Mouse (Mus musculus) hindlimb bud, embryonic 11.5 days (tissue): ENCODE measurements around the gene Phka2.

Experiments
- DNase-seq: peaks from one replicate; pipeline ENCODE4 v3.0.0-alpha.2; 2012; ENCODE audit warnings: low read depth, low spot score; ENCODE audit errors: extremely low spot score

Gene Phka2

DNA sequence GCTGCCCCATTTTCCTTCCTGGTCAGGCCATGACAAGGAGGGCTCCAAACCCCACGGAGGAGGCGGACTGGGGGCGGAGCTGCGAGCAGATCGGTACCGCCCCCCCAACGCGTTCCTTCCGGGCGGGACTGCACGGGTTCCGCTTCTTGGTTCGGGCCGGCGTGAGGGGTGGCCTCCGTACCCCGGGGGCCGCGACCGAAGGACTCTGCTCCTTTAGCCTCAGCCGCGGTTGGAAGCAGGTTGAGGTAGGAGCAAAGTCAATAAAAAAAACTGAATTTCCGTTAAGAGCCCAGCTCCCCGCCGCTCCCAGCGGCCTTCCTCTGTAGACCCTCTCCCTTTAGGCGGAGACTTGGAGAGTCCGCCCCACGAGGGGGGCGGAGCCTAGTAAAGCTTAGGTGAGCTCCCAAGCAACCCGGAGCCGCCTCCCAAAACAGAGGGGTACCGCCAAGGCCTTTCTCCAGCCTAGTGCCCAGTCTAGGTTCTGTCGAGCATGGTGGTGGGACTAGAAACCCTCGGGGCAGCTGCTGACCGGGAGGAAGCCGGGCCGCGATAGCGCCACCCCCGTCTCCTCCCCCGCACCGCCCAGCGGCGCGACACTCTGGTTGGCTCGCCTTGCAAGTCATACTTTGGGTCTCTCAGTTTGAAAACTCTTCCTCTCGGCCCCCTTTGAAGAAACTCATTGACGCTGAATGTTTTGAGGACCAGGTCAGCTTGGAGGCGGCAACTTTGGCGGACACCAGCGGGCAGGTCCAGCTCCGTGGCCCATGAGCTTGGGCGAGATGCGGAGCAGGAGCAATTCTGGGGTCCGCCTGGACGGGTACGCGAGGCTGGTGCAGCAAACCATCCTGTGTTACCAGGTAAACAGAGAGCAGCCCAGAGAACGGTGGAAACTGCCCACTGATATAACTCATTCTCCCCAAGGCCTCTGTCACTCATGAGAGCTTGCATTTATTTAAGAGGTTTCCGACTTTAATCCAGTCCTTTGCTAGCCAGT is at the start of gene Phka2:
TSS of gene Phka2 (plus strand) at position 119 of the 994 bp plus-strand sequence.
- peak; percentile 39 for DNase-seq

DNA sequence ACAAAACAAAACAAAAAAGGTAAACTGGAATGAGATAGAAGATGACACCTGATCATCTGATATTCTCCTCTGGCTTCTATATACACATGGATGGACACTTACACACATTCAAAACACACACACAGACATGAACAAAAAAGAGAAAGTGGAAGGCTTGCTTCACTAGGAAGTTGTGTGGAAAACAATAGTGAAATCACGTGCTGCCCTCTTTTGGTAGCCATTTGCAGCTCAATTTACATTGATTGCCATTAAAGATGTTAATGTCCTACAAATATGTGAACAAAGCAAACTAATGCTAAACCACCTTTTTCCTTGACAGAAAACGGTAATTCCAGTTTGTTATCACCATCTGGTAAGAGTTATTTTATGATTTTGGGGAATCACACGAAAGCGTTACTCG is 46.3 kb upstream of the Phka2 start:
- DNase-seq, result no peak

DNA sequence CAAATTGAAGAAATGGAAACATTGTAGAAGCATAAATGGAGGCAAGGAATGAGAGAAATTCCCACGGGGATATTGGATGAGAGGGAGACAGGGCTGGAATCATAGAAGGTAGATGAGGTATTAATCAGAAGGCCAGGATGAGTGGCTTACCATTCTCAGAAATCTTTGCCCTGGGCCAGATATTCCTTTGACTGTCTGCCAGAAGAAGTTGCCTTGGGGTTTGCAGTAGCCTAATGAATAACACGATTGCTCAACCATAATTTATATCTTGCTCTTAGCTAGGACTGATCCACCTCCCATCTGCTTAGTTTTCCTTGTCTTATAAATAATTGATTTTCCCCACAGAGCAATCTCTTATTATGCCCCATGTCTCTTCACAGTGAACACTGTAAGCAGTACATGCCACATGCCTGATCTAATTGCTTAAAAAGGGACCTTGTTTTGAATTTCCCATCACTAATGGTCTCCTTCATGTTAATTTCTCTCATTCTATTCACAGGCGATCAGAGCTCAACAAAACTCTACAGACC is 30.6 kb upstream of the Phka2 start:
- DNase-seq, result no peak

DNA sequence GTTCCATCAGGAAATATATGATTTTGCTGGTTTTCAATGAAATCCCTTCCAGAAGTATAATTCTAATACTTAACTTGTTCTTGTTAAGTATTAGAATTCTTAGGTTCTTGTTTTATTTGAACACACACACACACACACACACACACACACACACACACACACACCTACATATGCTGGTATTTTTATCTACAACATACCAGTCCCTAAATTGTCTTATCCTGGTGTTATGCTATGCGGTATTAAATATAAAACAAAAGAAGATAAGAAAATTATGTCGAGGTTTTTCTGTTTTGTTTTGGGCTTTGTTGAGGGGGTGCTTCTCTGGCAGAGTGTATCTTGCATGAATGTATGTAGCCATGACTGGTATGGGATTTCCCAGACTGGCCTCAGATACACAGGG is 12.2 kb upstream of the Phka2 start:
- no peak for DNase-seq

DNA sequence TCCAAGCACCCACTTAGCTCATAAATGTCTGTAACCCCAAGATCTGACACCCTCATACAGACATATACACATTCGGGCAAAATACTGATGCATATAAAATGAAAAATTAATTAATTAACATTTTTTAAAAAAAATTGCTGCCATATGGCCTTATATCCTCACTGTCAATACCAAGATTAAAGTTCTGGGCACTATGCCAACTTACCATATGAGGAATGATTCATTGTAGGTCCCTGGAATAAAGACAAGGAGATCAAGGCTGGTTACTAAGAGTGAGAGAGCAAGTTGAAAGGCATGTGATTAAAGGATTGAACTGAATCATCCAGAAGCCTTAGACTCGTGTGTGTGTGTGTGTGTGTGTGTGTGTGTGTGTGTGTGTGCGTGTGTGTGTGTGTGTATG is 7.6 kb upstream of the Phka2 start:
- DNase-seq, result no peak

DNA sequence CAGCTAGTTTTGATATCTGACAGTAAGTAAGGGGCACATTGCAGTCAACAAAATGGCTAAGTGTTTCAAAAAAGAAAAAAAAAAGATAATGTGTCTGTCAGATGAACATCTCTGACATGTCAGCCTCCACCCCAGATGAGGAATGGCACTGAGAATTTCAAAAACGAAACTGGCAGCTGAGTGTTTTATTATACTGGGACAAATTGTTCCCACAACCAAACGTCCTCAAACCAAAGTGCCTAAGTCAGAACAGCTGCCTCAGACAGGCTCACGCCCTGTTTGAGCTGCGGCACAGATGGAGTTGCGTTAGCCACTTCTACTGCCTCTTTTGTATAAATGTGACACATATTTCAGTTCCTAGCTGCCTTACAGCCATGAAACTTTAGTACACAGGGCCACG is 7.0 kb upstream of the Phka2 start:
- no peak for DNase-seq

DNA sequence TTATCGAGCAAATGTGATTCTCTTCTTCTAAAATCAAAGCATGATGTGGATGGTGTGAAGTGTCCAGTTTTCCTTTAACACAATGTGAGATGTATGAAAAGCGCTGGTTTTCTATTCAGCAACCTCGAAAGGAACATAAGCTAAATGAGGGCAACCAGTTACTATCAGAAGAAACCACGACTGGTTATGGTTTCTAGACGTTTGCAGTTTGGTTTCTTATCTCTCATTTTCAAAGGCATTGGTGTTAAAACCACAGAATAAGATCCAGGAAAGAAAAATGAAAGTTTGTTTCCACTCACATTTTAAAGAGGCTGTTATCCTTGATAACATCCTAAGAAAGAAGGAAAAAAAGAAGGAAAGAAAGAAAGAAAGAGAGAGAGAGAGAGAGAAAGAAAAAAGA is 5.5 kb upstream of the Phka2 start:
- DNase-seq, result no peak

DNA sequence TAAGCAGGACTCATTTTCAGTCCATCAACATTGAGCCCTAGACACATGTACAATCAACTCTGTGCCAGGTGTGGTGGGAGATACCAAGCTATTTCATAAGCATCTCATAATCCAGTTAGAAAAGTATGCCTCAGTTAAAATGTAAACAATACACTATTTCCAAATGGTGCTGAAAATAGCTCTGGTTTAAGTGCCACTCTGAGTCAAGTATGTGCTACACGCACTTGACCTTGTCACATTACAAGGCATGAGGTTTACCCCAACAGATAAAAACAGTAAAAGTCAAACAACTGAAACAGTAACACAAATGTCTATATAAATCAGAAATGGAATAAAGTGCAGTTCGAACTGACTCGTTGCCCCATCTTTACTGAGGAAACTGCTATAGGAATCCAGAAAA is 871 bp upstream of the Phka2 start:
- DNase-seq, result no peak

DNA sequence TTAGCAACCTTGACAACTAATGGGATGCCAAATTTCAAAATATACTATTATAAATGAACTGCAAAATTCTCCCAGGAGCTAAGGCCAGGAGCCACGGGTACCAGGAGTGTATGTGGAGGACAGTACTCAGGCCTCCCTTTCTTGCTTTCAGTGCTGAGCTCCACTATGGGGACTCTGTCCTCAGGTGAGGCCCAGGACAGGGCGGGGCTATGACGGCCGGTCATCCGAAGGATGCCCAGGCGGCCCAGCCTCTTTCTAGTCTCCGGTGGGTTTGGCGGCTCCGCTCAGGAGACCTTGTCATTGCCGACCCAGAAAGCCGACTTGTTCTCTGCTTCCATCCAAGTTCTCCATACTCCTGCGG is 299 bp upstream of the Phka2 start:
- no peak for DNase-seq

DNA sequence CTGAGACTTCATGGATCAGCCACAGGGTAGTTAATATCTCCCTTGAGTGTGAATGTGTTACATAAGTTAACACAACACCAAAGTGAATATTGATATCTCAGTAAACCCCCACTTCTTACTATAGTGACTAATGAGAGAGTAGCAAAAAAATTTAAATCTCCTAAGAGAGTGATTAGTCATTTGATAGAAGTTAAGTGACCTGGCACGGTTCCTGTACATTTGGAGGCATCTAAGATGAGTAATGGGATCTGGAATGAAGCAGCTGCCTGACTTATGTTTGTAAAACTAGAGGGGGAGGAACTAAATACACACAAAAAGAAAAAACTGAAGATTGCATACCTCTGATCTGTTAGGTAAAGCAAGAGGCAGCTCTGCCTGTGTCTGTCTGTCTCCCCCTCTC is 7.1 kb downstream of the Phka2 start:
- no peak for DNase-seq

DNA sequence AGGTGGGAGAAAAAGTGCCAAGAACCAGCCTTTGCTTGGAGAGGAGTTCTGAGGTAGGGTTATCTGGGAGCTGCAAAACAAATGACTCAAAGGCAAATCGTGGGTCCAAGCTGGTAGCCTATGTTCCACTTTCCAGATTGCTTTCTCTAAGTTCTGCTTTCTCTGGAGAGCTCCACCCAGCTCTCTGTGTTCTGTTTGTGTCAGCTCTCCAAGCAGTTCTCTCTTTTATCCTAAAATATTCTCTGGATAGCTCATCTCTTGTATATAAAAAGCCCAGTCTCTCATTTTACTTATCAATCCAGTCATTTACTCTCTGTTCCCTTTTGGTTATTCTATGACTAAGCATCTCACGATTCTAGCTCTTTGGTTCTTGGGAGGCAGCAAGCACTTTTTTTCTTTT is 8.2 kb downstream of the Phka2 start:
- no peak for DNase-seq

DNA sequence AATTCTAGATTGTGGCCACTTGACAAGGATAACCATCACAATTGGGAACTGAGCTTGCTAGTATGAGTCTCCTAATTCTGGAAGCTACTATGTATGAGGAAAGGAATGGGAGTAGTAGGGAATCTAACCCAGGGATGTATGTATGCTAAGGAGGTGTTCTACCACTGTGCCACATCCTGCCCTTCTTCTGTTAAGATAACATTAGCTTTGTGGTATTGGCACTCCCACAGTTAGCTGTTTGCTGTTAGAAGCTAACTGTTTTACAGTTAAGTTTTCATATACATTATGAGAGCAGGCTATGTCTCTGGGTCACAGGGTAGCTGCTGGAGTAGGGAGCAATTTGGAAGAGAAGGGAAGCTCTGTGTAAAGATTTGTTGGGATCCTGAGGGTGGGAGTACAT is 14.1 kb downstream of the Phka2 start:
- DNase-seq, result no peak

DNA sequence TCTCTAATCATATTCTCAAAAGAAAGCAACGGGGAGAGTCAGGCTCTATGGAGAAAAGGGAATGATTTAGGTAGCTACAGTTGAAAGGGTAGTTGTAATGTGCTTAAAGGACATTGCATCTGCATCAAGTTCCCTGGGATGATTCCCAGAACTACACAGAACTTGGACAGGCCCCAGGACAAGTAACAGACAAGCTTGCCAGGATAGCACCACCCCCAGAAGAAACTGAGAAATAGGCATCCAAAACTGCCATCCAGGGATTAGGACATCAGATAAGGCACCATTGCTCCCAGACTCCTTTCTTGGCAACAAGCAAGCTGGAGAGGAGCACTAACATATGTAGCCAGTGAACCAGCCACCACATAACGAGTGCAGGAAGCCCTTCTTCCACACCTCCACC is 40.8 kb downstream of the Phka2 start:
- no peak for DNase-seq

DNA sequence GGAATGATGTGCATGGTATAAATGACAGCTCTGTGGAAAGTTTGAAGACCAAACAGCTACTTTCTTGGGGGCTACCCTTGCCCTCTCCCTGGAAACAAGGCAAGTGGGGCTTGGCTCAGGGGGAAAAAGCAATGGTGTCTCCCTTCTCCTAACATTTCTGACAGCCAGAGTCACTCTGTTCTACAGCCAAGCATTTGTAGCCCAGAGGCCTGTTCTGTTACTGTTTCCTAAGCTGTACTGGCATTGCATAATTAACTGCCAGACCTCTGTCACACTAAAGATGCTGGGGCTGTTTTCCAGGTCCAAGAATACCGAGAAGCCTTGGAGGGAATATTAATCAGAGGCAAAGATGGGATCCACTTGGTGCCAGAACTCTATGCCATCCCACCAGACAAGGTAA is 46.9 kb downstream of the Phka2 start:
- no peak for DNase-seq

DNA sequence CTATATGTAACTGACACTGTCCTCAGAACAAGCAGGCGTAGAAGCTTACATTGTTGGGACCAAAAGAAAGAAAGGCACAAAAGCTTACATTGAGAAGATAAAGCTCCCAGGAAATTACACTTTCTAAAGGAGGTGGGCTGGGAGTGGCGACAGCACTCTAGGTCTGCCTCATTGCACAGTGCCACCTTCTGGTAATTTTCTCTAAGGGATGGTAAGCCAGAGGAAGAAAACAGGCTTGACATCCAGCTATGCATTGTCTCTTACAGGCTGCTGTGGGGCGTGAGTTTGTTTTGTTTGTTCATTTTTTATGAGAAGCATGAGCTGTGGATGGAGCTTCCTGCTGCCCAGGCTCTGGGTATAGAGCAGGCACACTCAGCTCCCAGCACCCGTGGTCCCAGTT is 50.1 kb downstream of the Phka2 start:
- DNase-seq, result no peak

DNA sequence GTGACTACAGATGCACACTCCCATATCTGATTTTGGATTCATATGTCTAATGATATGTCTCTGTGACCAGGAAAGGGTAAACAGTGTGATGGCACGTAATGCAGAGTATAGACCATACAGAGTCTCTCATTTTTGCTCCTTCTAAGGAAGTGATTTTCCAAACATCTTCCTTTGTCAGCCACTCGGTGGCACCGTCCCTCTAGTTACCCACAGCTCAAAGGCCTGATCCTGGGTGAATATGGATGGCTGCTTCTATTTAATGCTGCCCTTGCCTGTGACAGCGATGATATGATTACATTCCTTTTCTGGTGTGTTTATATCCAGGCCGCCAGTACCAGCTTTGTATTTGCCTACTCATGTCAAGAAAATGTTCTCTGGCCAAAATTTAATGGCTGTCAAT is 81.6 kb downstream of the Phka2 start:
- no peak for DNase-seq

DNA sequence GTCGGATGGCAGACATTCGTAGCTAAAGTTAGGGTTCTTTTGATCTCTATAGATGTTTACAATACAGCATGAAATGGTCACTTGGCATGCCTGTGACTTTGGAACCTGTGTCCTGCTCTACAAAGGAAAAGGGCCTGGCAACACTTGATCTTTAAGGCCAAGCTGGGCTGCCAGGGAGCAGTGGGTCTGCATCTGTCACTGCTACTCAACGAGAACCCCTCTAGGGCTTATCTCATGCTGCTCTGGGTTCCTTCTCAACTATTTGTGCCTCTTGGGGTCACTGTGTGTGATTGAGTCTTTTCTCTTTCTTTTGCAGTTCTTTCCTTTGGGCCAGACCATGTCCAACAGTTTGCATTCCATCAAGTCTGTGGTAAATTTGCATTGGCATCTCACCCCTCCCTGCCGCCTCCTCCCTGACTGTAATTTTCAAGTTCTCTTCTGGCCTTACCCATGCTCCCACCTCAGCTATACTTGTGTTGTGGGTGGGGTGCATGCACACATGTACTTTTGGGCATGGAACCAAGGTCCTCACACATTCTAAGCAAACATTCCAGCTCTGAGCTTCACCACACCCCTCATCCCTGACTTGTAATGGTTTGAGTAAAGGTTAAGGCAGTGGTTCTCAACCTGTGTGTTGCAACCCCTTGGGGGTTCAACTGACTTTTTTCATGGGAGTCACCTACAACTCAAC is 82.3 kb downstream of the Phka2 start:
- DNase-seq, result no peak

DNA sequence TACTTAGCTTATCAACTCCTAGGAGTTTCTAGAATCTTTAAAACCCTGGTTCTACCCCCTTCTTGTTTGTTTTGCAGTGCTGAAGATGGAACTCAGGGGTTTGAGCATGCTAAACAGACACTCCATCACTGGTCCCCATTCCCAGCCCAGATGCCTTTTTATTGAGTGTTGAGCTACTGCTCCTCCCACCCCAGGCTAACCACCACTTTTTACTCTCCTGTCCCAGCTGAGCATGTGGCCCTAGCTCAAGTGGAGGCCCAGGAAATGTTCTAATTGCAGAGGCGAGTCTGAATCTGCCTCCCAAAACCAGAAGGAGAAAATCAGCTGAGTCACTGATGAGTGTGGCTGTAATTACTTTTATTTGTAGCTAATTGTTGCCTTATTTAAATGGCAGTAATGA is 83.1 kb downstream of the Phka2 start:
- no peak for DNase-seq

DNA sequence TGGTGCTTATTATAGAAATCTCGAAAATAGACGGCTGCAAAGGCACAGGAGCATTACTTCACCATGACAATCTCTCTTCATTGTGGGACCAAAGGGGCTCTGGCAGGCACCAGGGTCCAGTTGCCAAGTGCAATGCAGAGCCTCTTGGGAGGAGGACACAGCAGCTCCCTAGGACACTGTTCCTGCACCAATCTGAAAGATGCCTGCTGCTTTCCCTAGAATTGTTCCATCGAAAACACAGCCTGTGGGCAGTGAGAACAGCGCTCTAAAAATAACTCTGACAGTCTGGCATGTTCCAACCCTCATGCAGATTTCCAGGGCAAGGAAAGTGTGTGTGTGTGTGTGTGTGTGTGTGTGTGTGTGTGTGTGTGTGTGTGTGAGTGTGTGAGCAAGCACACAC is 86.6 kb downstream of the Phka2 start:
- no peak for DNase-seq

DNA sequence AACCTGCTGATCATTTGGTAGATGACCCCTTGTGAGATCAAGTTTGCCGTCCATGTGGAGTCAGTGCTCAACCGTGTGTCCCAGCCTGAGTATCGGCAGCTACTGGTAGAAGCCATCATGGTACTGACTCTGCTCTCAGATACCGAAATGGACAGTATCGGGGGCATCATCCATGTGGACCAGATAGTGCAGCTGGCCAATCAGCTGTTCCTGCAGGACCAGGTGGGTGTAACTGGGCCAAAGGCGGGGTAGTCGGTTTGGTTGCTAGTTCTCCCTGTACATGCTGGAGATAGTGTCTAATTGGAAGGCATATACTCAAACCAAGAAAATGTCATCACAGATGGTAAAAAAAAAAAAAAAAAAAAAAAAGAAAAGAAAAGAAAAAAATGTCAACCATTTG is 88.2 kb downstream of the Phka2 start:
- DNase-seq, result no peak

DNA sequence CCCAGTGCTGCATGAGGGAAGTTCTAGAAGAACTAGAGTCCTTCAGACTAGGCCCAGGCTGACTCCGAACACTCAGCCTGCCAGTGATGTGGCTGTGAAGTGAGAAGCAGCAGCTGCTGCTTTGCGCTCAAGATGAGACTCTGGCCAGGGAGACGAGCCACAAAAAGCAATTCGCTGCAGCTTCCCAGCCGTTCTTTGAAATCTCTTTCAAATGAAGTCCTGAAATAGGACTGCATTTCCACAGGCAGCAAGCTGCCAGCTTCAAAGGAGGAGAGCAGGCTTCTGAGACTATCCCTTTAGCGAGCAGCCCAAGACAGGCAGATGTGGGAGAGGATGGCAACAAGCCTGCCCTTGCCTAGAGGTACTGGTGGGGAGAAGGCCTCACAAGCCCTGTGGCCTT is 91.0 kb downstream of the Phka2 start:
- no peak for DNase-seq

DNA sequence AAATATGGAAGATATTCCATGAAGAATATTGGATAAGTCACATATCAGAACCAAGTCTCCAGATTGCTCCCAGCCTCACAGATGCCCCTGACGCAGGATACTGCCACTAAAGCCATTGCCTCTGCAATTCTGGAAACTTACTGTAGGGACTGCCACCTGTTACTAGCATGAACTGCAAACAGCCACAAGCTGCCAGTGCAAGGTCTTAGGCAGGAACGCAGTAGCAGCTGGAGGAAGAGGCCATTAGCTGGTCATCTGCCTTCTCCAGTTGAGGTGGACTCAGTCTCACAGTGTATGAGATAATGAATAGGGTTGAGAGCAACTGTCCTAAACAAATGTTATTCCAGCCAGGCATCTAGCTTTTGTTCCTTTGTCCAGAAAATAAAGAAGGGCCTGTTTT is 96.1 kb downstream of the Phka2 start:
- no peak for DNase-seq
